Mouse (Mus musculus) midbrain, embryonic 16.5 days (tissue): ENCODE results near the gene Pdzk1ip1. TPM values are rescaled to one million over a fixed set of nuclear protein-coding genes. Genes with fewer than 3 reads are reported as not detected.

Experiments
- ATAC-seq: fragments of 200-750 bp; cut with Nextera tagmentation; 2 replicates; pipeline ENCODE4 v1.8.0; 2017; ENCODE audit warnings: moderate TSS enrichment
- H3K27ac ChIP-seq: fragments of 300-500 bp; sonication (generic); 2 replicates; pipeline ENCODE4 v1.5.1; 2014; ENCODE audit warnings: mild to moderate bottlenecking, low read length, mixed read lengths
- H3K27me3 ChIP-seq: fragments of 300-500 bp; sonication (generic); 2 replicates; pipeline ENCODE4 v1.6.1; 2014; ENCODE audit warnings: low read depth, low read length, mixed read lengths; ENCODE audit not compliant: control insufficient read depth, insufficient read depth
- H3K36me3 ChIP-seq: fragments of 300-500 bp; sonication (generic); 2 replicates; pipeline ENCODE4 v1.6.1; 2014; ENCODE audit warnings: mild to moderate bottlenecking, low read length, moderate library complexity, mixed read lengths; ENCODE audit not compliant: control insufficient read depth, insufficient read depth
- H3K4me1 ChIP-seq: fragments of 300-500 bp; sonication (generic); 2 replicates; pipeline ENCODE4 v1.6.1; 2014; ENCODE audit warnings: mild to moderate bottlenecking, low read length, mixed read lengths; ENCODE audit not compliant: control insufficient read depth, insufficient read depth
- H3K4me2 ChIP-seq: fragments of 300-500 bp; sonication (generic); 2 replicates; pipeline ENCODE4 v1.6.1; 2014; ENCODE audit warnings: mild to moderate bottlenecking, low read length, mixed read lengths
- H3K4me3 ChIP-seq: fragments of 300-500 bp; sonication (generic); 2 replicates; pipeline ENCODE4 v1.5.1; 2014; ENCODE audit warnings: low read depth, mild to moderate bottlenecking, low read length, moderate library complexity, mixed read lengths
- H3K9ac ChIP-seq: fragments of 300-500 bp; sonication (generic); 2 replicates; pipeline ENCODE4 v1.6.1; 2014; ENCODE audit warnings: low read depth, low read length, mixed read lengths
- H3K9me3 ChIP-seq: fragments of 300-500 bp; sonication (generic); replicated peaks from 2 replicates; pipeline ENCODE4 v1.6.1; 2014; ENCODE audit warnings: mild to moderate bottlenecking, low read length, mixed read lengths; ENCODE audit not compliant: control insufficient read depth, poor library complexity, severe bottlenecking
- WGBS: fragments of 180-500 bp; shearing (Covaris S2); extraction: QIAGEN DNeasy Blood & Tissue Kit; methylation state at CpG from one replicate; pipeline ENCODE4 v1.1.7; 2014; 5-methylcytosine and 5-hydroxymethylcytosine counted together
- polyA plus RNA-seq: library from polyadenylated mRNA; unstranded; fragments of >200 nt; fragmentation: Nextera tagmentation; extraction: Ambion mirVana; gene quantifications from 2 replicates; pipeline ENCODE4 v1.2.1, GENCODE M21; 2015

Gene Pdzk1ip1
- polyA plus RNA-seq, 1 experiment from 2014 or later, result 2.3 TPM

DNA sequence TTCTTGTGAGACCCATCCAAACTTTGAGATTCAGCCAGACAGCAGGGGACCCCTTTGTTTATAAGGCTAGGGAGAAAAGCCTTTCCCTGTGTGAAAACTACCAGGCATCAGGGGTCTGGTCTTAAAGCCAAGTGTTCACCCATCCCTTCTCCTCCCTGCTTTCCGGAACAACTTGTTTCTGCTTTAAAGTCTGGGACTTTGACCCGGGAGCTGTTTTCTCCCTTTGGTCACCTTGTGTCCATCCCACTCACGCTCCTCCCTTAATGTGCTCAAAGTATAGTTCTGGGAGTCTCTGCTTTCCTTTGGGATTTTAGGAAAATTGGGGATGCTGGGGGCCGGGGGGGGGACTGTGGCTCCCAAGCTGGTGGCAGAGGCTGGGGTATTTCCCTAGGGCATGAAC lies 2.3 kb upstream of the Pdzk1ip1 start:
- no peaks in the 10 kb centered on the region for H3K4me1 ChIP-seq
- H3K27me3 ChIP-seq, result peaks cover 9% of the 10 kb centered on the region
- ATAC-seq, result no peak
- no peak overlapping the region for H3K4me3 ChIP-seq
- H3K4me2 ChIP-seq, result no peak overlapping the region
- H3K9me3 ChIP-seq, result no peaks in the 10 kb centered on the region
- no peaks in the 10 kb centered on the region for H3K36me3 ChIP-seq
- no peak overlapping the region for H3K27ac ChIP-seq
- WGBS, result 71% methylated on average over 4 of the region's 4 CpGs
- H3K9ac ChIP-seq, result no peak overlapping the region

DNA sequence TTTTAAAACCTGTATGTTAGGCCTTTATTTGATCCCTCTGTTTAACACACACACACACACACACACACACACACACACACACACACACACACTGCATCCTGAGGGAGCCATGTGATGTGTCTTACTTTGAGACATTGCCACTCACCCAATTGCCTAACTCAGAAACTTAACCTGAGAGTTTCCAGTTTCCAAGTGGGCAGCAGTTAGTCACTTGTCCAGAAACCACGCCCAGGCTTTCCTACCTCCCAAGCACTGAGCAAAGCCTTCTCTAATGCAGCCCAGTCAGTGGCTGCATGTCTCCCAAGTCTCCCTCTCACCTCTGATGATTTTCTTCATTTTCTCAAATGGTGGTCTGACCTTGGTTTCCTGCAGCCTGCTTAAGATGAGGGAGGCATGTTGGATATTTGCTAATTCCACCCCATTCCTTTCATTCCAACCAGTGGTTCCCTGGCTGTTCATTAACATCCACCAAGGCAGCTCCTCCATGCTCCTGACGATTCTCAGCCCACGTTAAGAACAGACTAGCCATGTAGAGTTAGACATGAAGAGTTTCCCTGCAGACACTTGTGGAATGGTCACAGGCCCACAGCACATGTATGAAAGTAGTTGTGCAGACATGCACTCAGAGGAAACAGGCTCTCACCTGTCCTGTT lies 1.6 kb upstream of the Pdzk1ip1 start:
- WGBS, result 62% methylated on average over 3 of the region's 3 CpGs
- no peak overlapping the region for H3K4me2 ChIP-seq
- no peaks in the 10 kb centered on the region for H3K9me3 ChIP-seq
- H3K27me3 ChIP-seq, result peaks cover 9% of the 10 kb centered on the region
- H3K4me3 ChIP-seq, result no peak overlapping the region
- H3K4me1 ChIP-seq, result no peaks in the 10 kb centered on the region
- ATAC-seq, result no peak
- H3K9ac ChIP-seq, result no peak overlapping the region
- no peaks in the 10 kb centered on the region for H3K36me3 ChIP-seq
- H3K27ac ChIP-seq, result no peak overlapping the region

DNA sequence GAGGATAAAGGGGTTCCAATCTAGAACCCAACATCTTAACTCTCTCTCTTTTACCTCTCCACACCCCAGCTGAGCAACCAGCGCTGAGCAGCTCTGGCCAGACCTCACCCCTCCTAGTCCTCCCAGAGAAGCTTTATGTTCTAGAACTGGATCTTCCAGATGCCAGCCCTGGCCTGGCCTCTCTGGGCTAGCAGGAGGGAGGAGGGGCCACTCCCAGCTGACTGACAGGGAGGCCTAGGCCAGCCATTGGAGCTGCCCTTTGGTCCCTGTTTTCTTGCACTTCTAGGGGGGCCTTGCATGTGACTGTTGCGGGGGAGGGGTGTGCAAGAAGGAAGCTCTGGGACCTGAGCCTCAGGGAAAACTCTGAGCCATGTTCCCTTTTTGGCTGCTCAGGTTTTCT lies 2.1 kb downstream of the Pdzk1ip1 start:
- no peak overlapping the region for H3K4me2 ChIP-seq
- no peak overlapping the region for H3K27ac ChIP-seq
- WGBS, result 82% methylated on average over 2 of the region's 2 CpGs
- no peaks in the 10 kb centered on the region for H3K36me3 ChIP-seq
- H3K9me3 ChIP-seq, result no peaks in the 10 kb centered on the region
- H3K27me3 ChIP-seq, result peaks cover 12% of the 10 kb centered on the region
- no peak for ATAC-seq
- H3K4me1 ChIP-seq, result peaks cover 2% of the 10 kb centered on the region; the same call in 1 of the 2 replicates
- H3K4me3 ChIP-seq, result no peak overlapping the region
- no peak overlapping the region for H3K9ac ChIP-seq

DNA sequence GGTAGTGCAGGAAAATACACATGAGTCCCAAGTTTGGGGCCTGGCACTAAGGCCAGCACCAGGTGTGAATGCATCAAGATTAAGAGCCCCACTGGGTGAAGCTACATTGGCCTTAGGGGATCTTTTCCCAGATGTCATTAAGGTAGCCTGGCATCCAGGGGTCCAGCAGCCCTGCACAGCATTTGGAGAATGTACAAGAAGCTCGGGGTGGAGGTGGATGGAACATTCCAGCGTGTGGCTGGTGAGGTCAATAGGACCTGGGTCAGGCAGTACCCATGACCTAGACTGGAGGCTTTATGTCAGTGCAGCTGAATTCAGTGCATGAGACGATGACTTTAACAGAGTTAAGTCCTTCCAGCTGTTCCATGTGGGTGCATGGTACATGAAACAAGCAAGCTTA lies 3.3 kb downstream of the Pdzk1ip1 start:
- H3K27me3 ChIP-seq, result peaks cover 12% of the 10 kb centered on the region
- WGBS, result 91% methylated on average over 3 of the region's 3 CpGs

DNA sequence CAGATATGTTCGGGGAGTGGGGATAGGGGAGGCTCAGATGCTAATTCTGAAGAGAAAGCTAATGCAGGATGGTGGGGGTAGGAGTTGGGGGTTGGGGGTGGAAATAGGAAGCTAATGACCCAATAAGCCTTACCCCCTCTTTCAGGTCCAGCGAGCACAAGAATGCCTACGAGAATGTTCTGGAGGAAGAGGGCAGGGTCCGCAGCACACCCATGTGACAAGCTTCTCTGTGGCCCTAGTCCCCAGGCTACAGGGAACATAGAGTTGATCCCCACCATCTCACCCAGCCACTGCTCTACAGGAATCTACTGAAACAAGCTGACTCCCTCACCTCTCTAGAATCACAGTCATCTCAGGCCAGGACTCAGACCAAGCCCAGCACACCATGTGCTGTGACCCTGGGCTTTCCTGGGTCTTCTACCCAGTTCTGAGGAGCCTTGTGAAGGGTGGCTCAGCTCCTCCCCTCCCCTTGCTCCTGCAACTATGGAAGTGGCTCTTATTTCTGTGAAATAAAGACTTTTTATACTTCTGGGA lies 4.9 kb downstream of the Pdzk1ip1 start:
- Histone ChIP-seq H3K4me2 (no peak overlapping the region), H3K4me1 (peaks cover 14% of the 10 kb centered on the region; the same call in 1 of the 2 replicates), H3K36me3 (no peaks in the 10 kb centered on the region), H3K4me3 (no peak overlapping the region), H3K27ac (no peak overlapping the region), H3K9ac (no peak overlapping the region), H3K9me3 (no peaks in the 10 kb centered on the region), H3K27me3 (peaks cover 12% of the 10 kb centered on the region)
- 75% methylated on average over 4 of the region's 4 CpGs for WGBS
- ATAC-seq, result no peak

More for the DNA sequence above, 3.3 kb downstream of the Pdzk1ip1 start:
- H3K4me2 ChIP-seq, result no peak overlapping the region
- no peak for ATAC-seq
- H3K36me3 ChIP-seq, result no peaks in the 10 kb centered on the region
- no peaks in the 10 kb centered on the region for H3K9me3 ChIP-seq
- H3K27ac ChIP-seq, result no peak overlapping the region
- no peak overlapping the region for H3K9ac ChIP-seq
- H3K4me3 ChIP-seq, result no peak overlapping the region
- H3K4me1 ChIP-seq, result peaks cover 11% of the 10 kb centered on the region; the same call in 1 of the 2 replicates

DNA sequence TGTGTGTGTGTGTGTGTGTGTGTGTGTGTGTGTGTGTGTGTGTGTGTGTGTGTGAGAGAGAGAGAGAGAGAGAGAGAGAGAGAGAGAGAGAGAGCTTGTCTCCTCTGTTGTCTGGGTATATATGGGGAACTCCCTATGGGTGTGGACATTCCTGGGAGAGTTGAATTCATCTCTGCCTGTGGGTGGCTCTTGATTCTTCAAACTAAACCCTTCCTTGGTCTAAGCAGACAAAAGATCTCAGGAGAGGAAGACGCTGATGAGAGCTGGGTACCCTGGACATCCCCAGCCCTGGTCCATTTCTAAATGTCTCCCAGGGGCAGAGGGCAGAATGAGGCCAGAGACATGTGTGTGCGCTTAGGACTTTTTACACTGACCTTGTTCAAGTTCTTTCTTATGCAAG lies 5.5 kb downstream of the Pdzk1ip1 start:
- H3K9me3 ChIP-seq, result no peaks in the 10 kb centered on the region
- ATAC-seq, result no peak
- no peak overlapping the region for H3K4me3 ChIP-seq
- no peak overlapping the region for H3K4me2 ChIP-seq
- peaks cover 14% of the 10 kb centered on the region; the same call in 1 of the 2 replicates for H3K4me1 ChIP-seq
- no peak overlapping the region for H3K27ac ChIP-seq
- H3K9ac ChIP-seq, result no peak overlapping the region
- WGBS, result 77% methylated on average over 2 of the region's 2 CpGs
- no peaks in the 10 kb centered on the region for H3K36me3 ChIP-seq
- H3K27me3 ChIP-seq, result peaks cover 6% of the 10 kb centered on the region

DNA sequence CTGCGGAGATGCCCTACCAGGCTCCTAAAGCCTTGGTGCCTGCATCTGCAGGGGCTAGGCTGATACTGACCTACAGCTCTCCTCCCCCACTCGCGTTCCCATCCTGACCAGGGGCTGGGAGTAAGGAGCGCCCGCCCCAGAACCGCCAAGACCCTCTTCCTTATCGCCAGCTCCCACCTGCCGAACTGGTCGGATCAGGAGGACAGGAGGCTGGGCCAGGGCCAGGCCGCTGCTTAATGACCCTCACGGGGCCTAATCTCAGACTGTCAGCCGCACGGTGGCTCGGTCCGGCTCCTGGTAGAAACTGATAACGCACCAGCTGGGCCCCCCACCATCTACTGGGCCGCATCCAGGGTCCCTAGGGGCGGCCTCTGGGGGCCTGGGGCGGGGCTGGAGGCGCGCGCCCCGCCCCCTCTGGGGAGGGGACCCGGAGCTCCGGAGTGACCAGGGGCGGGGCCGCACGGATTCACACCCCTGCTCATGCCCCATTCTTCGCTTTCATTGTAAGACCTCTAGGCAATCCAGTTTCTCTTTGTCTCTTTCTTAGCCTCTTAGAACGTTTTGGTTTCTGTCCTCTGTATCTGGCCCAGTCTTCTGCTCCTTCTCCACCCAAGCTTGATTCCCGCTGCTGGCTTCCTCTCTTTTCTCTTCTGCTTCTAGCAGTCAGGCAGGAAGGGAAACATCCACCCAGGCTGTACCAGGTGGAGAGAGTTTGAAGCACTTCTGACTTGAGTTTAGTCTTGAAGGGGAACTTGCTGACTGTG lies 7.3 kb downstream of the Pdzk1ip1 start:
- ATAC-seq, result peak; percentile 71

DNA sequence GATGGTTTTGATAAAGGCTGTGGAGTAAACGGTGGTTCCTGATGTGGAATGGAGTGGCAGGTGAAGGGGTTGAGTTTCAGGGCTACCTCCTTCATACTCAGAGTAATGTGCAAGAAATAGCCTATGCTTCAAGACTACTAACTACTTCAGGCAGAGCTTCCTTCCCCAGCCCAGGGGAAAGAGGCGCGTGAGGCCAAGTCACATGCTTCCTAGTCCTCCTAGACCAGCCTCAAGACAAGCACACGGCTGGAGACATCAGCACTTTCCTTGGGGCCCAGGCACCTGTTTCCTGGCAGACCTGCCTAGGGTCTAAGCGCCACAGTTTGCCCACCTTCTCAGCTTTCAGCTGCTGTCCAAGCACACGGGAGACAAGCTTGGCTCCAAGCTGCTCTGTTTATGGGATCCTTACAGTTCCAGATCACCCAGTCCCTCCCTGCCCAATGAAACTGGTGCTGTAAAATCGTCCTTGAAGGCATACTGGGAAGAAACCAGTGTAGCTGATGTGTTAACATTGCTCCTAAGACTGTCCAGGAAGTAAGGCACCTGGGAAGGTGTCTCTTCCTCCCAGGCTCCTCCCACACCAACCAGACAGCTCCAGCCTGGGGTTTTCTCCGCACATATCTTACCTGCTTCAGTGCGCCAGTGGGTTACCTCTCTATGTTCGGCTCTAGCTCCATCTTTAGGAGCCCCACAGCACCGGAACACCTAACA lies 8.1 kb downstream of the Pdzk1ip1 start:
- no peaks in the 10 kb centered on the region for H3K9me3 ChIP-seq
- 16% methylated on average over 11 of the region's 11 CpGs for WGBS
- H3K4me2 ChIP-seq, result peak overlapping the region; percentile 87
- peaks cover 6% of the 10 kb centered on the region; the same call in 1 of the 2 replicates for H3K27me3 ChIP-seq
- peaks cover 14% of the 10 kb centered on the region; the same call in 1 of the 2 replicates for H3K4me1 ChIP-seq
- no peaks in the 10 kb centered on the region for H3K36me3 ChIP-seq
- H3K9ac ChIP-seq, result peak overlapping the region; percentile 44
- H3K27ac ChIP-seq, result no peak overlapping the region
- peak; percentile 47 for ATAC-seq
- H3K4me3 ChIP-seq, result peak overlapping the region; percentile 19

More for the DNA sequence above, 7.3 kb downstream of the Pdzk1ip1 start:
- Histone ChIP-seq H3K27ac (no peak overlapping the region), H3K9me3 (no peaks in the 10 kb centered on the region), H3K4me1 (peaks cover 14% of the 10 kb centered on the region; the same call in 1 of the 2 replicates), H3K4me3 (peak overlapping the region; percentile 46), H3K36me3 (no peaks in the 10 kb centered on the region), H3K4me2 (peak overlapping the region; percentile 87), H3K27me3 (peaks cover 6% of the 10 kb centered on the region; the same call in 1 of the 2 replicates), H3K9ac (peak overlapping the region; percentile 74)
- WGBS, result 0% methylated on average over 26 of the region's 31 CpGs
